Mouse (Mus musculus): Measurements from ENCODE around the gene Arhgef19.

Gene Arhgef19

GRCm38 (mm10) chr4:141286860-141287517 is 47.7 kb downstream of the Arhgef19 start:
- DNase-seq: peak; percentile 70

- no peak for DNase-seq
These were observed 48.3 kb downstream of the Arhgef19 start for GRCm38 (mm10) chr4:141287518-141288004.

- DNase-seq: no peak
These were observed 48.9 kb downstream of the Arhgef19 start for GRCm38 (mm10) chr4:141288152-141288551.

- DNase-seq: no peak
These were observed 52.5 kb downstream of the Arhgef19 start for GRCm38 (mm10) chr4:141291571-141292375.

- no peak for DNase-seq
These were observed 56.5 kb downstream of the Arhgef19 start for GRCm38 (mm10) chr4:141295774-141296186.

GRCm38 (mm10) chr4:141297934-141298333 is 58.6 kb downstream of the Arhgef19 start:
- DNase-seq: no peak

GRCm38 (mm10) chr4:141299356-141299755 is 60.1 kb downstream of the Arhgef19 start:
- no peak for DNase-seq

- no peak for DNase-seq
These were observed 60.9 kb downstream of the Arhgef19 start for GRCm38 (mm10) chr4:141300196-141300595.

- peak; percentile 94 for DNase-seq
These were observed 61.8 kb downstream of the Arhgef19 start, which contains the start of gene Epha2 for GRCm38 (mm10) chr4:141301116-141301553. Gene Epha2, plus strand, starts transcription at chr4:141301240.

- DNase-seq: no peak
These were observed 62.5 kb downstream of the Arhgef19 start for GRCm38 (mm10) chr4:141301591-141302427.

- DNase-seq: no peak
These were observed 63.4 kb downstream of the Arhgef19 start for GRCm38 (mm10) chr4:141302428-141303401.

GRCm38 (mm10) chr4:141303402-141304222 is 64.3 kb downstream of the Arhgef19 start:
- no peak for DNase-seq

- DNase-seq: no peak
These were observed 64.9 kb downstream of the Arhgef19 start for GRCm38 (mm10) chr4:141304223-141304611.

GRCm38 (mm10) chr4:141306057-141306456 is 66.8 kb downstream of the Arhgef19 start:
- DNase-seq: no peak
